Mouse (Mus musculus): Measurements from ENCODE around the gene Tnfsf14.

Gene Tnfsf14

DNA sequence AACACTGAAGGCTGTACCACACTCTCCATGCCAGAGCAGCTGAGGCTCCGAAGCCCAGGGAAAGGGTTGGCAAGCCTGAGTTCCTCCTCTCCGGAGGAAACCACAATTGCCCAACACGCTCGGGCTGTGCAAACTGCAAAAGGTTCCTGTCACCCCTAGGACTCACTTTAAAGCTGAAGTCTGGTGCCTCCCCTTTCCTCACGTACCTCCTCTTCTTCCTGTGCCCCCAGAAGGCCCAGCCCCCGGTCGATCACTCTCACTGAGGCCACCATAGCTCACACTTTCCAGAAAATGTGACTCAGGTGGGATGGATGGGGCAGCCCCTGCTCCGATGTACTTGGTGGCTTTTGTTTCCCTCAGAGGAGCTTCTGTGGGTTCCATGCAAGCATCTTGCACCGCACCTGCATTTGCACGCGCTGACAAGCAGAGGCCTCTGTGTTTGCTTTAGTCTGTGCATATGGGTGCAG, at the start of gene Tnfsf14:
TSS of gene Tnfsf14 (minus strand) at position 137 of the 467 bp plus-strand sequence.
- DNase-seq: peak; percentile 91

DNA sequence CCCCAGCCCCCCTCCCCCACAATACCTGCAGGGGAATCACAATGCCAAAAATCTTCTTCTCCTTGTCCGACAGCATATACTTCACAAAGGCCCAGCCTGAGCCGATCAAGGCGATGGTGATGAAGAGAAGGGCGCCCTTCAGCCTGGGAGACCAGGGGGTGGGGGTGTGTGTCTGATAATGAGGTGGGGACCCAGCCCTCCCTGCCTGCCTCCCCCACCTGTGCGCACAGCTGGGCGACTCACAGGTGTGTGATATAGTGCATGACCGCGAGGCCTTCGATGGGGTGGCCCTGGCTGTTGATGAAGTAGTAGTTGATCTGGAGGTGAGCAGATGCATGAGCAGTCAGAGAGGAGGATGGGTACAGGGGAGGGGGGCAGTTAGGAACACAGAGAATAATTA, 43.2 kb upstream of the Tnfsf14 start:
- peak; percentile 91 for DNase-seq

DNA sequence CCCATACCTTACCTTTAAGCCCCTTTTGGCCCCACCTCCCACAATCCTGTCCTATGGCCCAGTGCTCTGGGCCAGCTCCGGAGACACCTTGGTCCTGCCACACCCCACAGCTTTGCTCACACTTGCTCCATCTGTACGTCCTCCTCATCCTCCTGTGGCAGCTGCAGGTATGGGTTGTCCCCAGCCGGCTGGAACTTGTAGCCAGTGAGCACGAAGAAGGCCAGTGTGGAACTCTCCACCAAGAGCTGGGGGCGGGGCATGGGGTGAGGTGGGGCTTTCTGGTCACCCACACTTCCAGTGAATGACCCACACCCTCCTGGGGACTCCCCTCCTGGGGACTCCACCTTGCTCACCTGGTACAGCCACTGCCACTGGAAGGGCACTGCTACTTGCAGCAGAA, 41.8 kb upstream of the Tnfsf14 start:
- peak; percentile 91 for DNase-seq

DNA sequence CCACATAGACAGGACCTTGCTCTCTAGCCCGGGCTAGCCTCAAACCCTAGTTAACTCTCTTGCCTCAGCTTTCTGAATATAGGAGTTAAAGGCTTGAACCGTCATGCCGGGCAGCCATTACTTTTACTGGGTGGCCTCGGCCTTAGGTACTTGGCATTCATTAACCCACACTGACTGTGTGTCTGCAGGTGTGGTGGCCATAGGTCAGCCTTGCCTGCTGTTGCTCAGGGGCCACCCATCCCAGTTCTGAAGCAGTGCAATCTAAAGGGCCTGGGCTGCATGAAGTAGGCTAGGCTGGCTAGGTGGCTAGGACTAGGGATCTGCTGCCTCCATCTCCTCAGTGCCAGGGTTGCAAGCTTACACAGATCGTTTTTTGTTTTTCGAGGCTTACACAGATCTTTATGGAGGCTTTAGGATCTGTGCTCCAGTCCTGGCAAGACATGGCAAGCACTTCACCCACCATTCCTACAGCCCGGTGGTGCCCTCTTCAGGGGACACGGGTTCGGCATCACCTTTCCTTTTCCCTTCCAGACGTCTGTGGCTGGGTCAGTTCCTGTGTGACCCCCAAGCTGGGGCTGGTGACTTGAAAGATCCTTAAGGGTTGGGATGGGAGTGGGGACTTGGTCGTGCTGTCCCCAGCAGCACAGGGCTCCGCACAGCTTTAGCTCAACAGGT, 40.4 kb upstream of the Tnfsf14 start:
- DNase-seq: peak; percentile 71

DNA sequence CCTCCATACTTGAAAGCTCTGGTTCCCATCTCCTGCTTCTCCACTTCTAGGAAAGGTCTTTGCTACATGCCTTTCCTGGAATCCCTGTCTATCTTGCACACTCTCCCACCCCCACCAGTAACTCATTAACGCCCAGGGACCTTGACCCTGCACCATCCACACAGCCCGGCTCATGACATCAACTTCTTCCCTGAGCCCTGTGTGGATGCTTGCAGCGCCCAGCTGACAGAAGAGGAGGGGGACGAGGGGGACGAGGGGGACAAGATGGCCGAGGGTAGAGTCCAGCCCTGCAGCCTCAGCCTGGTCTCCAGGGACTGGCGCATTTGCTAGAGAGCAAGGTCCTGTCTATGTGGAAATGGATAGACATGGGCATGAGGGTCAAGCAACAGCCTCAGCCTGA, 39.1 kb upstream of the Tnfsf14 start:
- DNase-seq: peak; percentile 88

DNA sequence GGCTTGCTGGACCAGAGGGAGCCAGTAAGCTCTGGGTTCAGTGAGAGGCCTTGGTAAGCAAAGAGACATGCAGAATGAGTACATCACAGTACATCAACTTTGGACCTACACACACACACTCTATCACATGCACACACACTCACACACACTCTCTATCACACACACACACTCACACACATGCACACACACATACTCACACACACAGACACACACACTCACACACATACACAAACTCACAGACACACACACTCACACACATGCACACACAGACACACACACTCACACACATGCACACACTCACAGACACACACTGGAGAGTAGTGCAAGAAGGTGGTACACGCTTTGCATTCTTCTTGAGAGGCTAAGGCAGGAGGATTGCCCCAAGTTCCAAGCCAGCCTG, 38.2 kb upstream of the Tnfsf14 start:
- peak; percentile 73 for DNase-seq

DNA sequence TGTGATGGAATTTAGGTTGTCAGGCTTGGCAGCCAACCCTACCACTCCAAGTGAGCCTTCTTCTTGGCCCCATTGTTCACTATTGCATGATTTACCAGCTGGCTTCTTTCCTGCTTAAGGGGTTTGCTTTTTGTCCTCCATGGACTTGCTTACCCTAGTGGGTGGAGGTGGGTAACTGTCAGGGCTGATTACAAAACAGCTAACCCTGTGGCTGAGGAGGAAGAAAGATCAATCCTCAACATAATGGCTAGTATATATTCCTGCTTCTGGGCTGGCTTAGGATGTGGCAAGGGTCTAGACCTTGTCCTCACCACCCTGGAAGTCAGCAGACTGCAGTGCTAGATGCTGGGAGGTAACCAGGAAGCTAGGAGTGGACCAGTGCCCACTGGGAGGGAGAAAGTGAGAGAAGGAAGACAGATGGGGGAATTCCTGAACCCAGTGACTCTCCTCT, 37.4 kb upstream of the Tnfsf14 start:
- DNase-seq: peak; percentile 95

DNA sequence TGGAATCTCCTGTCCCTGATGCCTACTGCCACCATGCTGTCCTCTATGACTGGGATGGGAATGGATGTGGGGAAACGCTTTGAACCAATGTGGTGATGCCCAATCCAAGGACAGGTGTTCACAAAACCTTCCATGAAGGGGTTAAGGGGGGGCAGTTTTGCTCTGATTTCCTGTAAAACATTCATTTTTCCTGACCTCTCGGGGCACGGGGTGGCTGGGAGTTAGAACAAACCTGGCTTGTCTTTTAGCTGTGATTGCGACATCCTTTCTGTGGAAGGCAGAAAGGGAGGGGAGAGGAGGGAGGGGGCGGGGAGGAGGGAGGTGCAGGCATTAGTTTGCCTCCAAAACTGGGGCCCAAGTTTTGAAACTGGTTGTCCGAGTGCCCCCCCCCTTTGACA, 36.8 kb upstream of the Tnfsf14 start:
- DNase-seq: peak; percentile 94

DNA sequence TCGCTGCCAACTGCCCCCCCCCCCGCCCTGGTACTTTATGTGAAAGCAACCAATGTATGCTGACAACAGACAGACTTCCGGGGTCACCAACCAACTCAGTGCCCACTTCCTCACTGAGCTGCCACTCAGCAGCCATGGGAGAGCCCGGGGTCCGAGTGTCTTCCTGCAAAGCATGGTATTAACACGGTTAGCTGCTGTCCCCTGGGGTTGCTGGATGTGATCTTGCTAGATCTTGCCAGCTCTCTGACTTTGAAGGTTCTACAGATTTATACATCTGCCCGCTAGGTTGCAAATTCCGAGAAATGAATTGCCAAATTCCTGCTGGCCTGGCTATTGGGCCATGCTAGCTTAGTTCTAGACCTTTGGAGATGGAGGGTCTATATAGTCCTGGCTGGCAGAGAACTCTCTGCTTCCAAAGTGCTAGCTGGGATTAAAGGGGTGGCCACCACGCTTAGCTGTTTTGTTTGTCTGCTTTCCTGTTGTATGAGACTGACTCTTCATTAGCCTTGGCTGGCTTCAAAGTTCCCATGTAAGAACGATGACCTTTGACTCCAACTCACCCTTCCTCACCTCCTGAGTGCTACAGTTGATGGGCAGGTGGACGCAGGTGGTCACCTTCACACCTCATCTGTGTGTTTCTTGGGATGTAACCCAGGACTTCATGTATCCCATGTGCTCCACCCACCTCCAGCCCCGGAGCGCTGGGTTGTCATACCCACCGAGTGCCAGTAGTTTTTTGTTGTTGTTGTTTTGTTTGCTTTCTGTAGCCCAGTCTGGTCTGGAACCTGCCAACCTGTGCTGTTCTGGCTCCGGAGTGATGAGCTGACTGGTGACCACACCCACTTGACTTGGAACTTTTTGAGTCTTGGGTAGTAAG, 36.1 kb upstream of the Tnfsf14 start:
- DNase-seq: peak; percentile 93

DNA sequence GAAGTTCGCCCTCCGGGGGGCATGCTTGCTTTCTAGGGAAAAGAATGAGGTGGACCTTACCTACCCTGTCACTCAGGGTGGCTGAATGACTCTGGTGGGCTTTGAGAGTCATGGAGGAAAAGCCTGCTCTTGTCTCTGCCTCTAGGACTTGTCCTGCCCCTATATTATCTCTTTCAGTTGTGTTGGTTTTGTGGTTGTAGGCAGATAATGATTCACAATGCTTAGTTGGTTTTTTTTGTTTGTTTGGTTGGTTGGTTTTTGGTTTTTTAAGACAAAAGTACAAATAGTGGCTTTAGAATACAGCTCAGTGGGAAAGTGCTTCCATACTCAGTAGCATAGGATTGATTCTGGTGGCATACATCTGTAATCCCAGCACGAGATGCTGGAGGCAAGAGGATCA, 34.9 kb upstream of the Tnfsf14 start:
- no peak for DNase-seq

DNA sequence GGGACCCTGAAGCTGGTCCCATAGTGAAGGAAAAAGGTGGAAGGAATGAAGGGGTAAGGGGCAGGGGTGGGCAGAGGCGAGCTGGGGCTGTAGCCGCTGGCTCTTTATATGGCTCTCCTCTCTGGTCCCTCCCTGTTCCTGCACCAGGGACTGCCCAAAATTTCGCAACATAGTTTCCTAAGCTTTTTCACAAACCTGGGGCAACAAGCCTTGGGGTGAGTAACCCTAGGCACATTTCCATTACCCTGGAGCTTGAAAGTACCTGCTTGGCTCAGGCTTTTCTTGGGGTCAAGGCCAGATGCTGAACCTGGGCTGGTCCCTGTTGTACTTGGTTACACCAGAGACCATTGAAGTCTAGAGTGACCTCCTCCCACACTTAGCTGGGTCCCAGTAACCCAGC, 34.0 kb upstream of the Tnfsf14 start, which contains the start of gene C3:
TSS of gene C3 (minus strand) at position 123 of the 400 bp plus-strand sequence.
- peak; percentile 96 for DNase-seq

DNA sequence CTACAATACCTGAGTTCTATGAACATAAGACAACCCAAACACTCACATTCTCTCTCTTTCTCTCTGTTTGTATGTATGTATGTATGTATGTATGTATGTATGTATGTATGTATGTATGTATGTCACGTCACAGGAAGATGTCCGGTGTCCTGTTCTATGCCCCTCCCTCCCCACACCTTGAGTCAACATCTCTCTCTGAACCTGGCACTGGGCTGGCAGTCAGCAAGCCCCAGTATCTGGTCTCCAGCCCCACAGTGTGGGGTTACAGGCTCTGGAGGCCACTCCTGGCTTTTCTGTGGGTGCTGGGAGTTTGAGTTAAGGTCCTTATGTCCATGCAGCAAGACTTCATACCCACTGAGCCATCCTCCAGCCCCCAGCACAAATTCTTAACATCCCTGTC, 33.5 kb upstream of the Tnfsf14 start:
- DNase-seq: no peak

DNA sequence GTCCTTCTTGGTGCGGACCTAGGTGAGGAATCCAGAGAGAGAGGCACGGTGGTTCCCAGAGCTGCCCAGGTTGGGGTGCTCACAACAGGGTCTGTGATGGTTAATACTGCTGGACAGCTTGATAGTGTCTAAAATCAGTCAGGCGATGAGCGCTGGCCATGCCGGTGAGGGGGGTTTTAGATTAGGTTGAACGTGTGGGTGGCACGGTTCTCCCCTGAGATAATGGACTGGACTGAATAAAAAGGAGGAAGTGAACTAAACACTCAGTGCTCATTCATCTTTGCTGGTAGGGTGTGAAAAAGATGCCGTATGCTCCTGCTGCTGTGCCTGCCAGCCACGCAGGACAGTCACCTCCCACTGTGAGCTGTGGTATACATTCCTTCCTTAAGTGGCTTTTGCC, 29.3 kb upstream of the Tnfsf14 start:
- peak; percentile 83 for DNase-seq

DNA sequence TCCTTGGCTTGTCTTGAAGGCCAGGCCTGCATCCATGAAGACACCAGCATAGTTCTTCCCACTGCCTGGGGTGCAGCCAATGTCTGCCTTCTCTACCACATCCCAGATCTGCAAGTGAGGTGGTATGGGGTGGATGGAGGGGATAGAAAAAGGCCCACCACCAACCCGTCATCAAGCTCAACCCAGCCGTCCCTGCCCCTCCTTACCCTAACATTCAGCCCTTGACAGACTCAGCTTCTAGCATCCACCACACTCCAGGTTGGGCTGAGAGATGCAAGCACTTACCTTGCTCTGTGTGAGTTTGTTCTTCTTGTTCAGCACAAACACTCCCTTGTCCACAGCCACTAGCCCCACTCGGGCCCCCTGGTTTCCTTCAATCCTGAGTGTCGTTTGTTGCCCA, 27.9 kb upstream of the Tnfsf14 start:
- peak; percentile 84 for DNase-seq

DNA sequence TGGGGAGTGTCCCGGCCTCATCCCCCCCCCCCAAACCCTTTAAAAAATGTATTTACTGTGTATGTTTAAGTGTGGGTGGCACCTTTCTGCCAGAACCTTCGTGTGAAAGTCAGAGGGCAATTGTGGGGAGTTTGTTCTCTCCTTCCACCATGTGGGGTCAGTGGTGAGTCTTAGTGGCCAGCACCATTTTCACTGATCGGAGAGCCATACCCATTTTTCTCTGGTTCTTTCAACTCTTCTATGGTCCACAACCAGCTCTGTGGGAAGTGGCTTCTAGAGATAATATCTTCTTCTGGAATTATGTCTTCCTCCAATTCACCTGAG, 25.9 kb upstream of the Tnfsf14 start:
- DNase-seq: peak; percentile 92

DNA sequence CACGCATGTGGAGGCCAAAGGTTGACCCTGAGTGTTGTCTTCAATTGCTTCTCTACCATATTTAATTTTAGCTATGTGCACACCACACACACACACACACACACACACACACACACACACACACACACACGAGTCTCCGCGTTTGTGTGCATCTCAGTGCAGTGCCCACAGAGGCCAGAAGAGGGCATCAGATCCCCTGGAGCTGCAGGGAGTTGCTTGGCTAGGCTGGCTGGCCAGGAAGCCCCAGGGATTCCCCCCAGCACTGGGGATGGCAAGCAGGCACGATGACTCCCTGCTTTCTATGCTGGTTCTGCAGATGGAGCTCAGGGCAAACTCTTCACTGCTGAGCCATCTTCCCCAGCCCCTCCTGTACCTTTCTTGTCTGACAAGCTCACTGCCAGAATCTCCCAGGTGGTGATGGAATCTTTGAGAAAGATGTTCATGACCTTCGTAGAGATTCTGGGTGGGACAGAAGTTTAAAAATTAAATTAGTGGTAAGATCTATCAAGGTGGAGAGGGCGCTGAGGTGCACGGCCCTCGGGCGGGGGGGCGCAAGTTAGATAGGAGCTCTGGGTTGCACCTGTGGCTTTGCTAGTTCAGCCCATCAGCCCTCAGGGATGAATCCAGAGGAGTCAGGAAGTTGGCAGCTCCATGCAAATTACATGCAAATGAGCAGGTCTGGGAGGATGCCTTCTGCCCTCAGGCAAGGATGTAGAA, 25.3 kb upstream of the Tnfsf14 start:
- DNase-seq: peak; percentile 95

DNA sequence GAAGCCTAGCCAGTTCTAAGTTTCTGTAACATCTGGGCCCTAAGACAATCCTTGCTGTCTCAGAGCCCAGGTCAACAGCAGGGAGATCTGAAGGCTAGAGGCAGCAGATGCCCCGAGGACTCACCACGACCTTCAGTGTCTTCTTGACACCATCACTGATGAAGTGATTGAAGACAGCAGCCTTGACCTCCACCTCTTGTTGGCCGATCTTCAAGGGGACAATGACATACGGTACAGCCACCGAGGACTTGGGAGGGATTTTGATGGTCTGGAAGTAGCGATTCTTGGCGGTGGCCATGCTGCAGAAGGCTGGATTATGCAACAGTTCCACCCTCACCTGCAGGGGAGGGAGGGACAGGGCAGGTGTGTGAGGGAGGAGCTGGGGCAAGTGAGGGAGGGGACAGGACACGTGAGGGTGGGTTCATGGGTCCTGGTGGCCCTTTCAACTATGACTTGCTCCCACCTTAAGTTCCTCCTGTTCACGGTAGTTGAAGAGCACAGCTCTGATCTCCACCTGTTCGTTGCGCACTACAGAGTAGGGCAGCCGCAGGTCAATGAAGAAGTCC, 24.4 kb upstream of the Tnfsf14 start:
- peak; percentile 89 for DNase-seq

DNA sequence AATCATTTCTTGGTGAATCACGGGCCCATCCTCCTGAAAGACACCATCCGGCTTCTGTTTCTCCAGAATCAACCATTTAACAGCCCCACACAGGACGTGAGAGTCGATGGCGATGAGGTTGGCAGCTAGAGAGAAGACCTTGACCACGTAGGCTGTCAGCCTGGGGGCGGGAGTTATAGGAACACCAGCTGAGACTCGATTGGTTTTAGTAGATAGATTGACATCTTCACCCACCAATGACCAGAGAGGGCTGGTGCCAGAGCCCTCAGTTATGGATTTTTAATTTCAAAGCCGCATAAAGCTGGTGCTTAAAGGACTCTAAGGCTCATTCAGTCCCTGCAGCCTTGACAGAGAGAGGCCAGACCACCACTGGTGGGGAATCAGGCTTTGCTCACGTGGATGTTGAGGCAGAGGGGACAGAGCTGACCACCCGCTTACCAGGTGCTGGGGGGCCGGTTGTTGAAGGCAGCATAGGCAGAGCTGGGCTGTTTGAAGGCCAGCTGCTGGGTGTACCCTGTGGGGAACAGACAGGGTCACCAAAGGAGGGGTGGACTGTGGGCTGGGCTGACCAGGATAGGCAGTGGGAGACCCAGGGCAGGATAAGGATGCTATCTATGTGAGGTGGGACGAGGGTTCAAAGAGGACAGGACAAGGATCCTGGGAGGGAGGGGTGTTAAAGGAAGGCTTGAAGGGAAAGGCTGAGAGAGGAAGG, 20.9 kb upstream of the Tnfsf14 start:
- peak; percentile 89 for DNase-seq

DNA sequence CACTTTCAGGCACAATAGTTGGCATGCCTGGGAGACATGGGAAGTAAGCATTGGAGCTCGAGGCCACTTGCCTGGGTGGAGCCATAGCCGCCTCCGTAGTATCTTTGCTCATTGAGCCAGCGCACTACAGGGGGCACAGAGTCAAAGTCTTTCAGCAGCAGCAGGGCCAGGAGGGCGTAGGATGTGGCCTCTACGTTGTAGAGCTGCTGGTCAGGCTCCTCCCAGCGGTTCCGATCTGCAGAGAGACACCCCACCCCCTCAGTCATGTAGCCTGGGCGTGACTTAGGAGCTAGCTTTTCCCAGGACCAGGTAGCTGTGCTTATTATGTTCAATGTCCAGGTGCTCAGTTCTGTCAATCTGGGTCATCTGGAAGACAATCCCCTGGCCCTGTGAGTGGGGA, 17.5 kb upstream of the Tnfsf14 start:
- peak; percentile 84 for DNase-seq

DNA sequence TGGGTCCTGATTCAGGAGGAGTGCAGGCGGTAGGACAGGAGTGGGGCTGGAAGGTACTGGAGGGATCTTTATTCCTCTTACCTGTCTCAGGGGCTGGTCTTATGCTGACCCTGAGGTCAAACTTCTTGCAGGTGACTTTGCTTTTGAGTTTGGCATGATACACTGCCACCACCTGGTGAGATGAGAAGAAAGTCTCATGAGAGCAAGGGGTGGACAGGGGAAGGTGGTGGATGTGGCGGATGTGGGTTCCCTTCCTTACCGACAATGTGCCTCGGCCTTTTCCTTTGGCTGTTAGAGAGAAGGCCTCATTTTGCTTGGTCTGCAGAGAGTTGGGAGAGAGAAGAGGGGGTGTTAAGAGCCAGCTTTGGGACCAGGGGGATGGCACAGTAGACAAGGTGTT, 15.4 kb upstream of the Tnfsf14 start:
- DNase-seq: no peak

DNA sequence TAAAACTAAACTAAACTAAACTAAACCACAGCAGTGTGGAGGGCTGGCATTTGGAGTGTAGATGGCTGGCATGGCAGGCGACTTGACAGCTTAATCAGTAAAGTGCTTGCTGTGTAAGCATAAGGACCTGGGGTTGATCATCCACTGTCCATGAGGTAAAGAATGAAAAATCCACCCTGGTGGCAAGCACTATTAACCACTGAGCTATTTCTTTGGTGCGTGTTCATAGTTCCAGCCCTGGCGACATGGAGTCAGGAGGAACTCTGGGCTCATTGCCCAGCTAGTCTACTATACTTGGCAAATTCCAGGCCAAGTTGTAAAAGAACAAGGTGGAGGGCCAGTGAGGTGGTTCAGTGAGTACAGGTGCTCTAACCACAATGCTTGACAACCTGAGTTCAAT, 14.0 kb upstream of the Tnfsf14 start:
- DNase-seq: peak; percentile 80
